In the genomic region with DNA sequence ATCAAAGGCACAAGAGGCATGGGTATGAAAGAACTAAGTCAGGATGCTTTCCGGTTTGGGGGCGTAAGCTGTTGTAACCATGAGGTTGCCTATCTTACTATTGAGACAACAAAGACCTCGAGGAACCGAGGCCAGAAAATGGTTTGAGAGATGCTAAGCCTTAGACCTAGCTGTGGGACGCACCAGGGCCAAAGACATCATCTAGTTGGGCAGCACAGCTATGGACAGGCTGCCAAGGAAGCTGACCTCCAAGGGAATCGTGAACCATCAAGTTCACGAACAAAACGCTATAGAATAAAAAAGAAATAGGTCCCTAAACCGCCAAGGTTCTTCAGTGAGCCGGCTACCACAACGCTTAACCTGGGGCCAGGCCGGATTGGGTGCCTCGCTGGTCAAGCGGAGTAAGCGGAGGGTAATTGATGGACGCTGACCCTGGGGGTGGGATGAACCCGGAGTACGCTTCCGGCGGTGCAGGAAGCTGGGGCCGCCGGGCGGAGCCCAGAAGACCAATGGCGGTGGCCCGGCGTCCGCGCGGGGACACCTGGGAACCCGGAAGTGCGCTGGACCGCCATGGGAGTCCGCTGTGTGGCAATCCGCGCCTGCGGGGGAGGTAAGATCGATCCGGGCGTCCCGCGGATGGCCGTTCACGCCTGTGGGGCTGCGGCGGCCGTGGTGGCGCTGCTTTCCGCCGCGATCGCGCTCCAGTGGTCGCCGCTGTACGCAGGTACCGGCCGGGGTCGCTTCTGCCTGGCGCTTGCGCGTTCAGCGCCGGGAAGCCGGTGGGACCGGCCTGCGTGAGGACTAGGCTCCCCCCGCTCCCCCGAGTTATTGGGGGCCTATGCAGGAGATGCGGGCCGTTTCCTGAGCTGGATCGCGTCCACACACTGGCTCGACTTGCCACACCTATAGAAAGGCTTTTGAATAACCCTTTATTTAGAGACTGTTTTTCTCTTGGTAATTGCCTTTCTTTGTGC, we compare ENCODE assay signal across 8 mouse cellular contexts. TPM values are rescaled to one million over a fixed set of nuclear protein-coding genes. Genes with fewer than 3 reads are reported as not detected.
DNase-seq lines count a peak whose midpoint lies in the region; ATAC-seq and TF ChIP-seq lines count a peak whose summit lies in the region.

A gene (plus strand): TSS at position 490 of the 974 bp plus-strand sequence.

- H3K36me3 ChIP-seq in MEL (ENCODE audit: control insufficient read depth in 1 of 2, insufficient read depth in 2 of 2, low read length in 2 of 2): peaks cover 0 to 17% of the 10 kb centered on the region in 2 experiments; a peak in 3 of 4 replicates
- peaks cover under 1% of the 10 kb centered on the region; the same call in 1 of the 2 replicates for H3K36me3 ChIP-seq in forebrain, postnatal 0 days (ENCODE audit: insufficient read depth)
- no peaks in the 10 kb centered on the region for H3K36me3 ChIP-seq in lung, postnatal 0 days (ENCODE audit: insufficient read depth, low read length)

- WGBS in forebrain, postnatal 0 days: 8% methylated on average over 72 of the region's 73 CpGs
- 6% methylated on average over 66 of the region's 73 CpGs for WGBS in lung, postnatal 0 days

- no peaks in the 10 kb centered on the region for H3K9me3 ChIP-seq in MEL (replicated peaks; ENCODE audit: insufficient read depth, low read length)
- no peaks in the 10 kb centered on the region for H3K9me3 ChIP-seq in forebrain, postnatal 0 days (ENCODE audit: low read length)
- H3K9me3 ChIP-seq in lung, postnatal 0 days (ENCODE audit: low read length): no peaks in the 10 kb centered on the region

- peak within 1 kb of the TSS; percentile 86 for H3K4me2 ChIP-seq in forebrain, postnatal 0 days (ENCODE audit: low read depth)
- peak within 1 kb of the TSS; percentile 61 for H3K4me2 ChIP-seq in lung, postnatal 0 days (replicated peaks; ENCODE audit: low read depth, low read length)

- H3K4me1 ChIP-seq in MEL (ENCODE audit: control insufficient read depth in 1 of 2, insufficient read depth in 2 of 2, low read length in 2 of 2): peaks cover 0 to 20% of the 10 kb centered on the region in 2 experiments; a peak in 3 of 4 replicates
- H3K4me1 ChIP-seq in forebrain, postnatal 0 days (ENCODE audit: insufficient read depth): peaks cover 6% of the 10 kb centered on the region; the same call in 1 of the 2 replicates
- H3K4me1 ChIP-seq in lung, postnatal 0 days (ENCODE audit: insufficient read depth, low read depth, low read length): peaks cover 7% of the 10 kb centered on the region; the same call in 1 of the 2 replicates

- no peak for TF ChIP-seq CTCF in MEL (IDR thresholded peaks at IDR 0.05 in 2 of 3, conservative IDR thresholded peaks at IDR 0.05 in 1 of 3; ENCODE audit: control insufficient read depth in 1 of 3, insufficient read depth in 1 of 3, low read depth in 2 of 3, low read length in 3 of 3, poor library complexity in 1 of 3, severe bottlenecking in 1 of 3)
- no peak for TF ChIP-seq CTCF in forebrain, postnatal 0 days (IDR thresholded peaks at IDR 0.05; ENCODE audit: low read depth)
- TF ChIP-seq CTCF in lung, postnatal 0 days (IDR thresholded peaks at IDR 0.05): no peak

- peaks cover 29% of the 10 kb centered on the region for H3K79me2 ChIP-seq in MEL (ENCODE audit: control insufficient read depth, insufficient read depth, low read length, poor library complexity)

- peak within 1 kb of the TSS; percentile 83 for H3K9ac ChIP-seq in MEL (ENCODE audit: control insufficient read depth, low read depth, low read length, poor library complexity, severe bottlenecking)
- peak within 1 kb of the TSS; percentile 85 for H3K9ac ChIP-seq in forebrain, postnatal 0 days
- H3K9ac ChIP-seq in lung, postnatal 0 days (replicated peaks; ENCODE audit: low read depth): peak within 1 kb of the TSS; percentile 79

- ATAC-seq in forebrain, postnatal 0 days: peak; percentile 99
- ATAC-seq in lung, postnatal 0 days: peak; percentile 98

- peak within 1 kb of the TSS; percentile 74 to 85 for H3K4me3 ChIP-seq in MEL (ENCODE audit: control insufficient read depth in 1 of 2, insufficient read depth in 1 of 2, low read depth in 2 of 2, low read length in 2 of 2)
- H3K4me3 ChIP-seq in forebrain, postnatal 0 days (ENCODE audit: low read depth, low read length): peak within 1 kb of the TSS; percentile 74
- H3K4me3 ChIP-seq in lung, postnatal 0 days (ENCODE audit: low read depth, low read length): peak within 1 kb of the TSS; percentile 79

- no peak for TF ChIP-seq EP300 in MEL (IDR thresholded peaks at IDR 0.05; ENCODE audit: low read depth in 1 of 2, low read length in 2 of 2)
- TF ChIP-seq EP300 in lung, postnatal 0 days (IDR thresholded peaks at IDR 0.05): peak; percentile 20; the same call in 1 of the 2 replicates

- TF ChIP-seq RAD21 in MEL (IDR thresholded peaks at IDR 0.05; ENCODE audit: low read depth, low read length): no peak

- peak; percentile 92 for DNase-seq in MEL (ENCODE audit: low read depth, low spot score)
- peak; percentile 92 to 94 for DNase-seq in cerebellum, adult 18-20 months
- DNase-seq in forebrain, postnatal 0 days: peak; percentile 92
- peak; percentile 90 for DNase-seq in heart, postnatal 4 days
- peak; percentile 91 for DNase-seq in layer of hippocampus, adult 9-11 months
- DNase-seq in lung, postnatal 0 days (ENCODE audit: low spot score): peak; percentile 97
- DNase-seq in ovary, postnatal 14 days (ENCODE audit: low spot score): peak; percentile 80
- peak; percentile 90 for DNase-seq in thymus, postnatal 14 days

- H3K27ac ChIP-seq in MEL (ENCODE audit: control insufficient read depth, low read depth, low read length): peak within 1 kb of the TSS; percentile 30; the same call in 1 of the 2 replicates
- H3K27ac ChIP-seq in forebrain, postnatal 0 days (ENCODE audit: low read depth, low read length): peak within 1 kb of the TSS; percentile 88
- peak within 1 kb of the TSS; percentile 87 for H3K27ac ChIP-seq in lung, postnatal 0 days (ENCODE audit: low read length)

- peak; percentile 81 to 89 for TF ChIP-seq POLR2A in MEL (IDR thresholded peaks at IDR 0.05; ENCODE audit: control insufficient read depth in 1 of 2, insufficient read depth in 1 of 2, low read depth in 1 of 2, low read length in 2 of 2, poor library complexity in 1 of 2)

- H3K27me3 ChIP-seq in MEL (ENCODE audit: control insufficient read depth in 1 of 2, insufficient read depth in 2 of 2, low read length in 2 of 2): no peaks in the 10 kb centered on the region
- H3K27me3 ChIP-seq in forebrain, postnatal 0 days (ENCODE audit: insufficient read depth, low read length): no peaks in the 10 kb centered on the region
- no peaks in the 10 kb centered on the region for H3K27me3 ChIP-seq in lung, postnatal 0 days (replicated peaks; ENCODE audit: insufficient read depth, low read length)

TF ChIP-seq in MEL, 35 proteins besides CTCF, POLR2A, EP300 and RAD21 (continues in another document):
- TF ChIP-seq CHD1 (IDR thresholded peaks at IDR 0.05; ENCODE audit: low read depth, low read length) (no peak), KAT2A (conservative IDR thresholded peaks at IDR 0.05; ENCODE audit: low read depth, low read length) (peak; percentile 81), GABPA (IDR thresholded peaks at IDR 0.05; ENCODE audit: low read depth, low read length) (peak; percentile 27; the same call in 1 of the 2 replicates), SMC3 (IDR thresholded peaks at IDR 0.05; ENCODE audit: low read depth, low read length) (no peak), MYC (IDR thresholded peaks at IDR 0.05; ENCODE audit: low read depth, low read length) (peak; percentile 53; the same call in 1 of the 2 replicates), GATA1 (IDR thresholded peaks at IDR 0.05; ENCODE audit: low read depth, low read length) (no peak), TCF12 (IDR thresholded peaks at IDR 0.05; ENCODE audit: low read depth, low read length) (peak; percentile 61), CHD2 (IDR thresholded peaks at IDR 0.05; ENCODE audit: low read length) (no peak), MAX (IDR thresholded peaks at IDR 0.05; ENCODE audit: low read length) (peak; percentile 57; the same call in 1 of the 2 replicates), JUND (IDR thresholded peaks at IDR 0.05; ENCODE audit: low read depth, low read length) (no peak), ZMIZ1 (IDR thresholded peaks at IDR 0.05; ENCODE audit: low read depth, low read length) (peak; percentile 62; the same call in 1 of the 2 replicates), HCFC1 (IDR thresholded peaks at IDR 0.05; ENCODE audit: low read depth, low read length) (peak; percentile 93), ZKSCAN1 (IDR thresholded peaks at IDR 0.05; ENCODE audit: low read depth, low read length) (no peak), RCOR1 (IDR thresholded peaks at IDR 0.05; ENCODE audit: low read depth, low read length) (no peak), TAL1 (IDR thresholded peaks at IDR 0.05; ENCODE audit: low read length) (no peak), NRF1 (IDR thresholded peaks at IDR 0.05; ENCODE audit: insufficient read depth, low read depth, low read length, poor library complexity, severe bottlenecking) (peak; percentile 57), BHLHE40 (IDR thresholded peaks at IDR 0.05; ENCODE audit: borderline replicate concordance, low read depth, low read length) (no peak), E2F4 (IDR thresholded peaks at IDR 0.05; ENCODE audit: borderline replicate concordance, low read depth, low read length) (no peak; the same call in 1 of the 2 replicates), SIN3A (IDR thresholded peaks at IDR 0.05; ENCODE audit: low read length) (peak; percentile 94), ELF1 (IDR thresholded peaks at IDR 0.05; ENCODE audit: low read depth, low read length) (peak; percentile 99), USF1 (IDR thresholded peaks at IDR 0.05; ENCODE audit: low read depth, low read length) (0 out of 2 replicates have a peak, but pooled peaks have one; percentile 11), USF2 (IDR thresholded peaks at IDR 0.05; ENCODE audit: borderline replicate concordance in 1 of 2, insufficient read depth in 1 of 2, low read depth in 1 of 2, low read length in 2 of 2) (no peak), ETS1 (IDR thresholded peaks at IDR 0.05; ENCODE audit: low read depth, low read length) (peak; percentile 23; the same call in 1 of the 2 replicates), MYB (IDR thresholded peaks at IDR 0.05; ENCODE audit: low read depth, low read length) (no peak), ZNF384 (IDR thresholded peaks at IDR 0.05; ENCODE audit: low read depth, low read length) (no peak)

RNA-seq across cellular contexts. Expression of the gene that starts here (rescaled TPM):
- total RNA-seq in MEL (2012; rRNA removed): 54.8 and 60.9 TPM in 2 replicates
- 10 to 100 TPM in 1 of 2 experiments, not detected in 1; 72.3 TPM for polyA plus RNA-seq in MEL (2012; ENCODE audit: insufficient read depth in 1 of 2, insufficient read length in 2 of 2, low read depth in 1 of 2, low replicate concordance in 2 of 2, missing spikeins in 1 of 2)
- 89.1 and 111 TPM in 2 replicates for total RNA-seq in forebrain, postnatal 0 days (2014; rRNA removed)
- 130 and 134 TPM in 2 replicates for polyA plus RNA-seq in forebrain, postnatal 0 days (2015; fragmentation: Nextera tagmentation; extraction: Ambion mirVana)
- total RNA-seq in heart, postnatal 4 days (2021): 10 to 100 TPM; 37.1 to 39.1 TPM
- 201 and 223 TPM in 2 replicates for polyA plus RNA-seq in lung, postnatal 0 days (2015; fragmentation: Nextera tagmentation; extraction: Ambion mirVana)

Comparison
In these comparisons a context has a peak if more than half of its experiments do, and no peak if none do; other contexts are left out.
1. Peak in every context shown above with its lines: DNase-seq, ATAC-seq, H3K4me3 ChIP-seq and H3K27ac ChIP-seq.
2. H3K27ac ChIP-seq: peak in every context shown above with its lines; median percentile 88 in forebrain, postnatal 0 days; 87 in lung, postnatal 0 days; 30 in MEL.